Mouse (Mus musculus) cortical plate, adult 2 months (tissue): ENCODE data around the gene Rpa3. TPM values are rescaled to one million over a fixed set of nuclear protein-coding genes. Genes with fewer than 3 reads are reported as not detected.

Experiments
- H3K27ac ChIP-seq: fragments of 200-500 bp; 2 replicates; pipeline ENCODE4 v1.5.1; 2012; ENCODE audit warnings: low read length, control low read depth, inconsistent platforms; ENCODE audit not compliant: insufficient read depth
- H3K4me1 ChIP-seq: fragments of 200-500 bp; 2 replicates; pipeline ENCODE4 v1.6.1; 2011; ENCODE audit warnings: low read length; ENCODE audit not compliant: control insufficient read depth, insufficient read depth
- H3K4me3 ChIP-seq: fragments of 200-500 bp; 2 replicates; pipeline ENCODE4 v1.5.1; 2011; ENCODE audit warnings: mild to moderate bottlenecking, low read length, control low read depth; ENCODE audit not compliant: insufficient read depth
- CTCF ChIP-seq: fragments of 200-500 bp; IDR thresholded peaks from 2 replicates; pipeline ENCODE4 v1.5.1; 2011; ENCODE audit warnings: mild to moderate bottlenecking, control low read depth, low read length; ENCODE audit not compliant: insufficient read depth; ENCODE audit errors: extremely low read depth
- POLR2A ChIP-seq: fragments of 200-500 bp; IDR thresholded peaks from 2 replicates; pipeline ENCODE4 v1.6.1; 2011; ENCODE audit warnings: mild to moderate bottlenecking, low read length, control low read depth; ENCODE audit not compliant: insufficient read depth; ENCODE audit errors: extremely low read depth
- polyA plus RNA-seq: library from polyadenylated mRNA; depleted of rRNA; stranded (reverse); fragments of >200 nt; gene quantifications from 2 replicates; pipeline ENCODE4 v1.2.3, GENCODE M21; 2012

The Rpa3 gene
- polyA plus RNA-seq, 1 experiment = 18.7 TPM

DNA sequence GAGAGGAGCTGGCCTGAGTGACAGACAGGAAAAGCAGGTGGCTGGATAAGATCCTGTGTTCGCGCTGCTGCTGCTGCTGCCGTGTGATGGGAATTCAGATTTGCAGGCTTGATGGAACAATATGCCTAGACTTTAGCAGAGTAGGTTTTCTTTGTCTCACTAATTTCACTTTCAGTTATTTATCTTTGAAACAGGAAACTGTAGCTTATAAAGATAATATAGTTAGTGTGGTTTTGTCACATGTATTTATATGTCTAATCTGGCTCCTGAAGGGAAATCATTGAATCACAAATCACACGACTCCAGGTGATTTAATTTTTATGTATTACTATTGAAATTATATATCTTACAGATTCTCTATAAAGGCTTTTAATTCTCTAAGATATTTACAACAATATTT is 24.3 kb upstream of the Rpa3 start:
- TF ChIP-seq CTCF (no peak), POLR2A (no peak)
- Histone ChIP-seq H3K4me1 (no peaks in the 10 kb centered on the region; the same call in 1 of the 2 replicates), H3K4me3 (no peak overlapping the region), H3K27ac (no peak overlapping the region)

DNA sequence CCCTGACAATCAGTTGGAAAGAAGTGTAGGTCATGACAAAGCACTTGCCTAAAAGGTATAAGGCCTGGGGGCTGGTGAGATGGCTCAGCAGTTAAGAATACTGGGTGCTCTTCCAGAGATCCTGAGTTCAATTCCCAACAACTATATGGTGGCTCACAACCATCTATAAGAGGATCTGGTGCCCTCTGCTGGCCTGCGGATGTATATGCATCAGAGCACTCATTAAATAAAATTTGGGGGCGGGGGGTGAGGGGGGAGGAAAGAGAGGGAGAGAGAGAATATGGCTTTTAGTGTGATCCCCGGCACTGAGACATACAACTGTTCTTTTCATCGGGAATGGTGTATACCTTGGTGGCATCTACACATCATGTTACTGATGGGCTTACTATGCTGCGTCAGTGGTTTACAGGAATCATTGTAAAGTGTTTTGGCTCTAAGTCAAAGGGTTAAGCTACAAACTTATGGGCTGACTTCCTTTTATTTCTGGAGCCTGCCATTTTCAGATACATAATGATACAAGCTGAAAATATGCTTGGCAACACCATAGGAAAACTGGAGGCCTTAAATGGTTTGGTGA is 19.5 kb upstream of the Rpa3 start:
- TF ChIP-seq POLR2A (no peak), CTCF (0 out of 2 replicates have a peak, but pooled peaks have one; percentile 12)
- H3K27ac ChIP-seq = no peak overlapping the region
- H3K4me3 ChIP-seq = no peak overlapping the region
- H3K4me1 ChIP-seq = no peaks in the 10 kb centered on the region

DNA sequence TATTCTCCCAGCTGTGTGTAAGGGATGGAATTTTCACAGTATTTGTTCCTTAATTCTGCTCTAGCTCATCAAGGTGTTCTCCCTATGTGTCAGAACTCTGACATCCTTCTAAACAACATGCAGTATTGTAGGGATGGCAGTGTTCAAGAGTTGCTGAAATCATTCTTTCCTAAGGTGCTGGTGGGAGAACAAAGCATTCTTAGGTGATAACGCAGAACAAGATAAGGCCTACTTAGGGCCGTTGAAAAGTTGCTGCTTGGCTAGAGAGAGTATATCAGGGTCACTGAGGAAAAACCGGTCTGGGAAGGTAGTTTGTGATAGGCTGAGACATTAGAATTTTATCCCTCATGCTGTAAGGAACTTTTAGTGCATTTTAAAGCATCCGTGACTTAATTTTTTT is 17.5 kb upstream of the Rpa3 start:
- no peak overlapping the region for H3K4me3 ChIP-seq
- TF ChIP-seq POLR2A (no peak), CTCF (no peak)
- H3K4me1 ChIP-seq = no peaks in the 10 kb centered on the region
- no peak overlapping the region for H3K27ac ChIP-seq

DNA sequence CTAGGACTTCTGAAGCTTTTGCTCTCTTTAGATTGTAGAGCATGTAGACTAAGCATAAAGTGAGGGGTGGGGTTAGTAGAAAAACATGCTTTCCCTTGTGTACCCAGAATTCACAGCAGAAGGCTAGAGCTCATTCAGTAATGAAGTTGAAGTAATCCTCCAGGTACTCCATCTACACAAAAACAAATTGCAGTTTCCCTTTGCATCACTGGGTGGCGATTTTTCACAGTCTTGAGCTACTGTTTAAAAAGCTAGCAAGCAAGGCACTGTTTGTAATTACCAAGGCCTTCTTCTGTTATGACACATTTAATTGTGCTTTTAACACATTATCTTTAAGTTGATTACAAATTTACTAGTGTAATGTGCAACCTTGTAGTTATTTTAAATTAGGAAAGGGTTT is 16.1 kb upstream of the Rpa3 start:
- TF ChIP-seq POLR2A (no peak), CTCF (peak; percentile 44; the same call in 1 of the 2 replicates)
- no peak overlapping the region for H3K4me3 ChIP-seq
- no peak overlapping the region for H3K27ac ChIP-seq
- no peaks in the 10 kb centered on the region for H3K4me1 ChIP-seq

DNA sequence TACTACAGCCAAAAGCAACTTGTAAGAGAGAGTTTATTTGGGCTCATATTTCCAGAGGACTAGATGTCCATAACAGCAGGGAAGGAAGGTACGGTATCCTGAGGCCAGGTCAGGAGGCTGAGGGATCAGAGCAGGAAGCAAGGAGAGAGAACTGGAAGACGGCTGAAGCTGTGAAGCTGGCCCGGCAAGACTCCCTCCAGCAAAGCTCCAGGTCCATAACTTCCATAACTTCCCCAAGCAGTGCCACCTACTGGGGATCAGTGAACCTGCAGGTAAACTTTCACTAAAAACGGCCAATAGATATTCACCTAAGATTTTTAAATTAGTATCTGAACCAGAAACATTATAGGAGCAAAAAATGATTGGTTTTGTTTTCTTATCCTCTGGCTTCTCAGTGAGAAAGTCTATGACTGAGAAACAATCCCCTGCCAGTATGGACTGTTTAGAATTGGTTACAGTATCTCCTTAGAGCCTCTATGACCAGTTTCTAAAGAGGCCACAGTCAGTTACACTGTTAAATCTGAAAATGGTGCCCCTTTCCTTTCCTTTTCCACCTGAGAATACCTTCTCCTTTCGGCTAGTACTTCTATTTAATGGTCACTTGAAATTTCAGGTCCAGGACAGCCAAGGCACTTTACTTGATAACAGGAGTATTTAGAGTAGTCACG is 15.5 kb upstream of the Rpa3 start:
- TF ChIP-seq CTCF = peak; percentile 52; the same call in 1 of the 2 replicates
- TF ChIP-seq POLR2A = no peak
- Histone ChIP-seq H3K27ac (no peak overlapping the region), H3K4me3 (no peak overlapping the region), H3K4me1 (no peaks in the 10 kb centered on the region)

DNA sequence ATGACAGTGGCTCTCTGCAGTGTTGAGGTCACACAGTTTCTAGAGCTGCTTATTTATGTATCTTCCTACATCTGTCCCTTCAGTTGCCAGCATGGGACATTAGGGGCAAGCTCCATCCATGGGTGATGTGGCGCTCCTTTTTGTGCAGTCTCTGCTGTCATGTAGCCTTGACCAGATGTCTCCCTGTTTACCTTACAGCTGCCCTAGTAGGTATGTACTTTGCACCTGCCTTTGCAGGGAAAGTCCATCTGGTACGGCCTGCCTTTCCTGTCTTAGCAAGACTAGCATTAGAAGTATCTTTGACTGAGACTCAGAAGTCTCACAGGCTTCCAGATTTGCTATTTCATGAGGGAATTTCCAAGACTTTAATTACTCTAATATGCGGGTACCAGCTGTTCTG is 12.1 kb upstream of the Rpa3 start:
- TF ChIP-seq POLR2A (no peak), CTCF (no peak)
- Histone ChIP-seq H3K27ac (no peak overlapping the region), H3K4me3 (no peak overlapping the region), H3K4me1 (no peaks in the 10 kb centered on the region)

DNA sequence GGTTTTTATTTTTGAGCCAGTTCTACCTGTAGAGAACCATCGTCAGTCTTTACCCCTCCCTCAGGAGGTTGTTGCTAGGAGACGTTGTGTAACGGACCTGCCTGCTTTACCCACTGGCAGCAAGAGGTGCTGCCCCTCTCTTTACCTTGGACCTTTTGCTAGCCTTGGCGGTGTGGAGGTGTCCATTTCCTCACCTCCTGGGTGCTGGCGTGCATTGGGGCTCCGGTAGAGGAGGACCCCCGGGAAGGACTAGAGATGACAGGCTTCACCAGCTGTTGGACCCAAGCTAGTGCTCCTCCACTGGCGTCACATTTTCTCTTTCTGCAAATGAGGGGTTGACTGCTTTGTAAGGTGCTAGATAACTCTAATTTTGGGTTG is 683 bp upstream of the Rpa3 start:
- peaks cover 3% of the 10 kb centered on the region; the same call in 1 of the 2 replicates for H3K4me1 ChIP-seq
- no peak for TF ChIP-seq CTCF
- TF ChIP-seq POLR2A = no peak
- H3K27ac ChIP-seq = peak overlapping the region; percentile 95
- H3K4me3 ChIP-seq = peak overlapping the region; percentile 82

DNA sequence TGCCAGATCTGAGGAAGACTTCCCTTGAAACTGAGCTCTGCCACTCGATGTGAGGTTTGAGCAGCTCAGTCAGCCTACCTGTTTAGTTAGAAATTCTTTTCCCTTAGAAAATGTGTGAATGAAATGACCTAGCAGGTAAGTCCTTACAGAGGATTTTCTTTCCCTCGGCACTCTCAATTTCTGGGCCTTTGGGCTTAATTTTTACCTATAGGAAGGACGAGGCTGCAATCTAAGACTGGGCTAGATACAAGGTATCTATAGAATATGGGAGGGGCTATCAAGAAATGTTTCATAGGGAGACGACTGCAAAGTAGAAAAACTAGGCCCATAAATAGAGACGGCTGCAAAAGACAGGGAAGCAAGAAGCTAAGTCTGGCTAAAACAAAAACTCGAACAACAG is 657 bp downstream of the Rpa3 start:
- H3K4me1 ChIP-seq = peaks cover 3% of the 10 kb centered on the region; the same call in 1 of the 2 replicates
- no peak overlapping the region for H3K27ac ChIP-seq
- peak overlapping the region; percentile 82 for H3K4me3 ChIP-seq
- TF ChIP-seq CTCF = no peak
- no peak for TF ChIP-seq POLR2A

DNA sequence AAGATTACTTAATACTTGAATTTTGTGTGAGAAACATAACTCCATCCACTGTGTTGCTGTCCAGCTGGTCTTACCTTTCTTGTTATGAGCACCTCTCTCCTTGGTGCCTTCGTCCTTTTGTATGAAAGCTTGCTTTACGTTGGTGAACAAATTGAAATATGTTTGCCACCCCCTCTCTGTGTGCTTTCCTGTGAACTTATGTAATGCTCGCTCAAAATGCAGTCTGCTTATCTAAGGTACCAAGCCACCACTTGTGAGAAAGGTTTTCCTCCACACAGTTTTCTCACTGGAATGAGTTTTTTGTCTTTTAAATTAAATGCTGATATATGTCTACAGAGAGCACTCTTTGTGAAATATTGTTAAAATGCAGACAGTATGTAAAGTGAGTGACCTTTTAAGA is 30.4 kb downstream of the Rpa3 start:
- Histone ChIP-seq H3K4me1 (no peaks in the 10 kb centered on the region; the same call in 1 of the 2 replicates), H3K4me3 (no peak overlapping the region), H3K27ac (0 out of 2 replicates have a peak overlapping the region, but pooled peaks have one; percentile 51)
- no peak for TF ChIP-seq CTCF

DNA sequence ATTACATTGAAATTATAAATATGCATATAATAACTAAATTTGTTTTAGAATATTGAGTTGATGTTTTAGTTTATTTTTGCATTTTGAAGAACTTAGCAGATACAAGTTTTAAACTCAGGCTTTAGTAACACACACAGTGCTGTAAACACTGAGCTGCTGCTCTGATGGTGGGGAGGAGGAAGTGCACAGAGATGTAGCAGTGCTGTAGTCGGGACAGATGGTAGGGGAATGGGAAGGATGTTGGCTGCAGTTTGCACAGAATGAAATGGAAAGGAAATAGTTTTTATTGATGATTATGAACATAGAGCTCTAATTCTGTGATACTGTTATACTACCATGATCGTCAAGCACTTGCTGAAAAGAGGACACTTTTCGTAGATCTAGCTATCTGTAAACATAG is 31.9 kb downstream of the Rpa3 start:
- Histone ChIP-seq H3K27ac (no peak overlapping the region), H3K4me3 (no peak overlapping the region)
- TF ChIP-seq POLR2A (no peak), CTCF (no peak)

DNA sequence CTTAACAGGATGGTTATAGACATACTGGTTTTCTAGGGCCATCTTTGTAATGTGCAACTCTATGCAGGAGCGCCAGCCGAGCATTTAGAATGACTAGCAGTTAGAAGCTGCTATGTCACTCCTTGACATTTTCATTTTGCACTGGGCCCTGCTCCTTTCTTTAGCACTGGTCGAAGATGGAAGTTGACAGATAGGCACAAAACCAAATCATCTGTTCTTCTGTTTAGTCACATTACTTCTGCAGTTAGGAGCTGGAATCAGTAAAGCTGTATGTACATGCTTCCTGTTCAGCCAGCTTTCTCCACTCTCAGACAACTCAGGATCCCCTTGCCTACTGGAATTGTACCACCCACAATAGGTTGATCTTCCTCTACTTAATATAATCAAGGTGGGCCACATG is 48.3 kb downstream of the Rpa3 start:
- Histone ChIP-seq H3K27ac (no peak overlapping the region), H3K4me1 (no peaks in the 10 kb centered on the region; the same call in 1 of the 2 replicates), H3K4me3 (peak overlapping the region; percentile 54; the same call in 1 of the 2 replicates)
- TF ChIP-seq POLR2A (no peak), CTCF (no peak)

More for the DNA sequence above, 31.9 kb downstream of the Rpa3 start:
- H3K4me1 ChIP-seq = no peaks in the 10 kb centered on the region; the same call in 1 of the 2 replicates
